Mouse (Mus musculus) kidney, adult 2 months (tissue): ENCODE measurements at regions not wholly inside any gene's neighbourhood (a gene's known extent, or its start where the extent isn't known, plus 50 kb on each side); places are given as distances from the start of the nearest gene placed in this dataset.

Source experiments
- CTCF ChIP-seq: fragments of 200-500 bp; conservative IDR thresholded peaks from 2 replicates; pipeline ENCODE4 v1.5.1; 2011; ENCODE audit warnings: low read depth, mild to moderate bottlenecking, control low read depth, low read length, moderate library complexity, mixed read lengths; ENCODE audit not compliant: insufficient read depth, insufficient read length
- POLR2A ChIP-seq: fragments of 200-500 bp; IDR thresholded peaks from one replicate; pipeline ENCODE4 v1.6.1; 2011; ENCODE audit warnings: low read depth, low read length, control low read depth

GRCm38 (mm10) chr17:10109511-10110374 lies 209.9 kb downstream of the Qk start:
- TF ChIP-seq CTCF (no peak), POLR2A (no peak)
